Mouse (Mus musculus) urinary bladder, adult 2 months (tissue): ENCODE results near the gene Osbp2. TPM values are rescaled to one million over a fixed set of nuclear protein-coding genes. Genes with fewer than 3 reads are reported as not detected.

Experiments
- polyA plus RNA-seq: library from polyadenylated mRNA; depleted of rRNA; stranded (reverse); fragments of >200 nt; gene quantifications from 2 replicates; pipeline ENCODE4 v1.2.3, GENCODE M21; 2012; rRNA removed

Gene Osbp2
- polyA plus RNA-seq, 1 experiment: 0.98 TPM

Other genes with a start within 250 kb of the Osbp2 start
- gene Morc2a, start 214.7 kb downstream of the Osbp2 start, polyA plus RNA-seq: 16.2 and 20.3 TPM in 2 replicates
- 0.25 and 0.34 TPM in 2 replicates for gene 4921536K21Rik, start 31.2 kb upstream of the Osbp2 start, polyA plus RNA-seq
- gene Dusp18, start 31.3 kb upstream of the Osbp2 start, polyA plus RNA-seq: 2.5 and 3.0 TPM in 2 replicates
- 10.4 and 13.0 TPM in 2 replicates for gene Slc35e4, start 50.8 kb upstream of the Osbp2 start, polyA plus RNA-seq
- 101 and 110 TPM in 2 replicates for gene Tcn2, start 68.3 kb upstream of the Osbp2 start, polyA plus RNA-seq
- 42.4 and 43.1 TPM in 2 replicates for gene Pes1, start 100.1 kb upstream of the Osbp2 start, polyA plus RNA-seq
- 0.04 TPM in 1 of 2 replicates, not detected in the other for gene 4930556J24Rik, start 112.9 kb upstream of the Osbp2 start, polyA plus RNA-seq
- gene Gal3st1, start 119.7 kb upstream of the Osbp2 start, polyA plus RNA-seq: 5.5 and 6.9 TPM in 2 replicates
- gene Sec14l4, start 167.6 kb upstream of the Osbp2 start, polyA plus RNA-seq: 0.15 and 0.21 TPM in 2 replicates
- not detected in 2 replicates for gene Sec14l3, start 200.9 kb upstream of the Osbp2 start, polyA plus RNA-seq
- gene Mtfp1, start 231.5 kb upstream of the Osbp2 start, polyA plus RNA-seq: 3.4 and 4.1 TPM in 2 replicates